ENCODE assay signal across 8 mouse cellular contexts in the genomic region with DNA sequence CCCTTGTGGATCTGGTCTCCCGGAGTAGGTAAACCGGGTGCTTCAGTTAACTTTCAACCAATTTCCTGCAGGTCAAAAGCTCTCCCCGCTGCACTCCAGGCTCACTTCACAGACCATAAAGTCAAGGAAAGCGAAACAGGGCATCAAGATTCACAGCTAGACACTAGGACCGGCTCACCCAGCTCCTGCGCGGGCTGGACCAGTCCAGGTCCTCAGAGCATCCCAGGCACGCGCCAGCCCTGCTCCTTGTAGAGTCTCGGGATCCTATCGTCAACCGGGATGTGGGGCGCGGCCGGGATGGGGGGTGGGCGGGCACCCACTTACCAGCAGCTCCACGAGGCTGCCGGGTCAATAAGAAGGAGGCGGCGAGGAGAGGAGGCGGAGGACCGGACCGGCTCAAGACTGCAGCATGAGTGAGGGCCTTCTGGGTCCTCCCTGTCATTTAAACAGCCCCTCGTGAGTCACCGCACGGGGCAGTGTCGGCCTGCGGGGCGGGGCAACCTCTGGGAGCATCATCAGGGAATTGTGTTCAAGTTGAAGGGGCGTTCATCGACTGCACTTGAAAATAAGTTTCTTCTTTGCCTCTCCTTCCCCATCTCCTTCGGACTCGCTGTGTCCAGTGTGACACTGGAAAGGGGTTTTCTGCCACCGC. TPM values are rescaled to one million over a fixed set of nuclear protein-coding genes. Genes with fewer than 3 reads are reported as not detected.
DNase-seq lines count a peak whose midpoint lies in the region; ATAC-seq lines count a peak whose summit lies in the region.
"Had no signal": no experiment of that assay in that cellular context is flagged by ENCODE, and none has a peak within 500 bp of the region (broad histone marks: within the 10 kb centered on the region; RNA-seq: fewer than 3 reads in every experiment).

A gene (minus strand): TSS at position 413 of the 652 bp plus-strand sequence.

- ATAC-seq in forebrain, embryonic 13.5 days, result peak; percentile 28; the same call in 1 of the 2 replicates
- ATAC-seq in limb, embryonic 12.5 days (ENCODE audit: insufficient number of reproducible peaks, insufficient read depth, low FRiP score, low TSS enrichment, low read depth), result no peak
- peak; percentile 32; the same call in 1 of the 2 replicates for ATAC-seq in neural tube, embryonic 14.5 days (ENCODE audit: low read depth)

- H3K4me1 ChIP-seq in forebrain, embryonic 13.5 days, result peaks cover 26% of the 10 kb centered on the region
- H3K4me1 ChIP-seq in limb, embryonic 12.5 days (replicated peaks), result peaks cover 51% of the 10 kb centered on the region
- peaks cover 12% of the 10 kb centered on the region; the same call in 1 of the 2 replicates for H3K4me1 ChIP-seq in neural tube, embryonic 14.5 days (ENCODE audit: control insufficient read depth, insufficient read depth, low read length)

- 10% methylated on average over 34 of the region's 34 CpGs for WGBS in forebrain, embryonic 13.5 days
- WGBS in limb, embryonic 12.5 days, result 4% methylated on average over 34 of the region's 34 CpGs
- 6% methylated on average over 31 of the region's 34 CpGs for WGBS in neural tube, embryonic 14.5 days

- peaks cover 50% of the 10 kb centered on the region for H3K27me3 ChIP-seq in forebrain, embryonic 13.5 days
- peaks cover 27% of the 10 kb centered on the region for H3K27me3 ChIP-seq in limb, embryonic 12.5 days
- H3K27me3 ChIP-seq in neural tube, embryonic 14.5 days (ENCODE audit: control insufficient read depth, insufficient read depth, low read length), result peaks cover 6% of the 10 kb centered on the region

- H3K9ac ChIP-seq in forebrain, embryonic 13.5 days, result no peak within 1 kb of the TSS; the same call in 1 of the 2 replicates
- H3K9ac ChIP-seq in limb, embryonic 12.5 days (replicated peaks), result peak within 1 kb of the TSS; percentile 35; the same call in 1 of the 2 replicates
- H3K9ac ChIP-seq in neural tube, embryonic 14.5 days (replicated peaks; ENCODE audit: low read depth, low read length), result 0 out of 2 replicates have a peak within 1 kb of the TSS, but pooled peaks have one; percentile 11

- peak within 1 kb of the TSS; percentile 57 for H3K4me2 ChIP-seq in forebrain, embryonic 13.5 days
- H3K4me2 ChIP-seq in limb, embryonic 12.5 days, result peak within 1 kb of the TSS; percentile 73
- H3K4me2 ChIP-seq in neural tube, embryonic 14.5 days (ENCODE audit: low read depth, low read length), result peak within 1 kb of the TSS; percentile 45

- no peak within 1 kb of the TSS for H3K27ac ChIP-seq in forebrain, embryonic 13.5 days
- no peak within 1 kb of the TSS for H3K27ac ChIP-seq in limb, embryonic 12.5 days
- H3K27ac ChIP-seq in neural tube, embryonic 14.5 days (ENCODE audit: low read depth, low read length), result no peak within 1 kb of the TSS

- H3K9me3 ChIP-seq in forebrain, embryonic 13.5 days (replicated peaks), result no peaks in the 10 kb centered on the region
- no peaks in the 10 kb centered on the region for H3K9me3 ChIP-seq in limb, embryonic 12.5 days
- H3K9me3 ChIP-seq in neural tube, embryonic 14.5 days (ENCODE audit: control insufficient read depth, low read length), result no peaks in the 10 kb centered on the region

- no peaks in the 10 kb centered on the region for H3K36me3 ChIP-seq in forebrain, embryonic 13.5 days (ENCODE audit: poor library complexity, severe bottlenecking)
- no peaks in the 10 kb centered on the region for H3K36me3 ChIP-seq in limb, embryonic 12.5 days
- H3K36me3 ChIP-seq in neural tube, embryonic 14.5 days (ENCODE audit: control insufficient read depth, insufficient read depth, low read length), result no peaks in the 10 kb centered on the region

- DNase-seq in thymus, postnatal 4 days, result peak; percentile 47
- DNase-seq in thymus, postnatal 25 days, result no peak
- no peak for DNase-seq in cerebellum, postnatal 36 days
- no peak for DNase-seq in gastrocnemius, postnatal 10 days

- H3K4me3 ChIP-seq in forebrain, embryonic 13.5 days, result peak within 1 kb of the TSS; percentile 22
- H3K4me3 ChIP-seq in limb, embryonic 12.5 days (replicated peaks), result peak within 1 kb of the TSS; percentile 36
- peak within 1 kb of the TSS; percentile 16; the same call in 1 of the 2 replicates for H3K4me3 ChIP-seq in neural tube, embryonic 14.5 days (ENCODE audit: low read depth, low read length)

RNA-seq across cellular contexts. Expression of the gene that starts here (rescaled TPM):
- 0.08 and 0.09 TPM in 2 replicates for polyA plus RNA-seq in forebrain, embryonic 13.5 days (2015; fragmentation: Nextera tagmentation; extraction: Ambion mirVana)
- 0.84 and 0.90 TPM in 2 replicates for polyA plus RNA-seq in limb, embryonic 12.5 days (2016; fragmentation: Nextera tagmentation; extraction: Ambion mirVana)
- polyA plus RNA-seq in neural tube, embryonic 14.5 days (2014; fragmentation: Nextera tagmentation; extraction: Ambion mirVana), result 0.31 and 1.1 TPM in 2 replicates
- total RNA-seq in gastrocnemius, postnatal 10 days (2021), result 1 to 10 TPM in 1 of 2 experiments, under 1 TPM in 1; 0.80 to 2.0 TPM
- polyA plus RNA-seq: cortical plate, adult 2 months had no signal

Comparison
In these comparisons a context has a peak if more than half of its experiments do, and no peak if none do; other contexts are left out.
1. Peak in ATAC-seq, H3K4me3 ChIP-seq and H3K4me2 ChIP-seq in forebrain, embryonic 13.5 days; RNA of the gene not detected or under 1 TPM.